Mouse (Mus musculus): ENCODE results near the gene Stub1. TPM values are rescaled to one million over a fixed set of nuclear protein-coding genes. Genes with fewer than 3 reads are reported as not detected.

The Stub1 gene
- polyA plus RNA-seq, 1 experiment from 2014 or later: 313 TPM

DNA sequence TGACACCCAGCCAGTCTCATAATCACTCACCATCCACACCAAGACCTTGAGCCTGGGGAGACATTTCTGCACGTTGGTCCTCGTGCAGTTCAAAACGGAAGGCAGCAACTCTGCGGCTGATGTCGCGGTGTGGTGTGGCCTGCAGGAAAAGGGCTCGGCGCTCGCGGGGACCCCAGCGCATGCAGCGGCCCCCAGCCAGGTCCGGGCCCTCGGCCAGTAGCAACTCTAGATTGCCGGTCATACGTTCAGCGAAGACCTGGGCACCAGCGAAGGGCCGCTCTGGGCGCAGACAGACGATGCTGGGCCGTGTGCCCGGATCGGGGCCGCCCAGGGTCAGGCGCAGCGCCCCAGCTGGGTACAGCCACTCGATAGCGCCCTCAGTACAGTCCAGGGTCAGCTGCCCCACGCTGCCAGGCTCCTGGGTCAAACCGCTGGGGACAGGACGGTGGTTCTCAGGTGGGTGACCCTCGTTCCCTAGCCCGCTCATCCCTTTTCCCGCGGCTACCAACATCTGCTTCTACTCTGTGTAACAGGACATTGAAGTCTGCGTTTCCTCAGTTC, 36.9 kb downstream of the Stub1 start:
- peak overlapping the region; percentile 84 for H3K4me3 ChIP-seq (replicated peaks)
- WGBS: under 1% methylated on average over 37 of the region's 37 CpGs
- peak overlapping the region; percentile 69; the same call in 1 of the 2 replicates for H3K27ac ChIP-seq
- peaks cover 44% of the 10 kb centered on the region for H3K4me1 ChIP-seq (replicated peaks)
- peak; percentile 11; the same call in 1 of the 2 replicates for ATAC-seq (ENCODE audit: insufficient number of reproducible peaks, insufficient read depth, low FRiP score, low TSS enrichment, low read depth)
- 0 out of 2 replicates have a peak, but pooled peaks cover 10% of the 10 kb centered on the region for H3K36me3 ChIP-seq
- H3K9me3 ChIP-seq: no peaks in the 10 kb centered on the region
- 0 out of 2 replicates have a peak, but pooled peaks cover 1% of the 10 kb centered on the region for H3K27me3 ChIP-seq
- peak overlapping the region; percentile 99 for H3K4me2 ChIP-seq
- peak overlapping the region; percentile 79 for H3K9ac ChIP-seq (replicated peaks)

DNA sequence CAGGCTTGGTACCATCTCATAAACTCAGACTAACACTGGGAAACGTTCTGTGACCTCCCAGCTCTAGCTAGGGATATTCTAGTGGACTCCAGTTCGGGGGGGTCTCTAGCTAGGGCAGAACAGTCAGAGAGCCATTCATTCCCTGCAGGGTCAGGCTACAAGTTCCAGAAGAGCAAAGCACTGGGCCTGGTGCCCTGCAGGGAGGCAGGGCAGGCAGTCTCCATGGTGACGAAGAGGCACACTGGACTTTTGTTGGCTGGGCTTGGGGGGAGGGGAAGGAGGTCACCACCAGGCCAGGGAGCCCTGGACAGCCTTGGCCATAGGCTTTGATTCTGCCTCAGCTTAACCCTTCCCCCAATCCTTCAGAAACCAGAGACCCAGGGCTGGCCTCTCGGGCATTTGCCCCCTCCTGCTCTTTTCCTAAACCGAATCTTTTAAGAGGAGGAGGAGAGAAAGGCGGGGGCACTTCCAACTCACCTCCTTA, 37.6 kb downstream of the Stub1 start, which contains the start of gene AC134908.4:
AC134908.4 (minus strand) TSS at position 51 of the 484 bp plus-strand sequence.
- ATAC-seq (ENCODE audit: insufficient number of reproducible peaks, insufficient read depth, low FRiP score, low TSS enrichment, low read depth): no peak
- no peaks in the 10 kb centered on the region for H3K9me3 ChIP-seq
- 5% methylated on average over 6 of the region's 6 CpGs for WGBS
- peak within 1 kb of the TSS; percentile 79 for H3K9ac ChIP-seq (replicated peaks)
- no peaks in the 10 kb centered on the region for H3K27me3 ChIP-seq
- 0 out of 2 replicates have a peak, but pooled peaks cover 10% of the 10 kb centered on the region for H3K36me3 ChIP-seq
- peak within 1 kb of the TSS; percentile 99 for H3K4me2 ChIP-seq
- H3K27ac ChIP-seq: peak within 1 kb of the TSS; percentile 69; the same call in 1 of the 2 replicates
- peak within 1 kb of the TSS; percentile 84 for H3K4me3 ChIP-seq (replicated peaks)
- H3K4me1 ChIP-seq (replicated peaks): peaks cover 50% of the 10 kb centered on the region

DNA sequence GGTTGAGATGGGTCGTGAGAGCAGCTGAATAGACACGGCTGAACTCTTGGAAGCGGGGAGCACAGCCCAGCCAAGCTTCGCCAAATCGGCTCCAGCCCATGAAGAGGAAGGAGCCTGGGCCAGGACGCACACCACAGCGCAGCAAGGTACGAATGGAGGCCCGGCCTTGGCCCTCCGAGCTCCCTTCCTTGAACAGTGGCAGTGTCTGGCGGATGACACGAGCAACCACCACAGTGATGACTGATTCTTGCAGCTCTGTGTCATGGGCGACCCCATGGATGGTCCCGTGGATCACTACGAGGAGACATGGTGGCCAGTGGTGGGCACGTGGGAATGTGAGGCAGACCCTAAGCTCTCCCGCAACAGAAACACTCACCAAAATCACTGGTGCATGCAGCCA, 38.2 kb downstream of the Stub1 start:
- Histone ChIP-seq H3K4me2 (peak overlapping the region; percentile 99), H3K27me3 (no peaks in the 10 kb centered on the region), H3K4me1 (replicated peaks) (peaks cover 52% of the 10 kb centered on the region), H3K9me3 (no peaks in the 10 kb centered on the region), H3K9ac (replicated peaks) (peak overlapping the region; percentile 79; the same call in 1 of the 2 replicates), H3K36me3 (0 out of 2 replicates have a peak, but pooled peaks cover 10% of the 10 kb centered on the region), H3K27ac (0 out of 2 replicates have a peak overlapping the region, but pooled peaks have one; percentile 69), H3K4me3 (replicated peaks) (peak overlapping the region; percentile 84)
- ATAC-seq (ENCODE audit: insufficient number of reproducible peaks, insufficient read depth, low FRiP score, low TSS enrichment, low read depth): no peak
- 83% methylated on average over 17 of the region's 17 CpGs for WGBS

DNA sequence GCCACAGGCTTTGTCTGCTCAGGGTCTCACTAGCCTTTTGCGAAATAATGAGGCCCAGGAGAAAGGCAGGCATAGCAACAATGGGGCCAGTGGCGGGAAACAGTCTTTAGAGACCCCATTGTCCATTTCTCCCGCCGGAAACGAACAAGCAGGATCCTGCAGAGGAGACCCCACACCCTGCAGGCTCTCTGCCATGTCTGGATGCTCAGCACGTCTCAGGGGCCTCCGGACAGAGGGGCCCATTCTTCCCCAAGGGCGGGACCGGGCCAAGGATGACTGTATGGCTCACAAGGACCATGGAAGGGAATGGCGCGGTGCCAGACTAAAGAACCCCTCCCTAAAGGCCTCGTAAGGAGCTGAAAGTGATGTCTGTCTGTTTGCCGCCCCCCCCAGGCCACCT, 39.0 kb downstream of the Stub1 start:
- Histone ChIP-seq H3K4me3 (replicated peaks) (no peak overlapping the region), H3K9ac (replicated peaks) (no peak overlapping the region), H3K4me1 (replicated peaks) (peaks cover 52% of the 10 kb centered on the region), H3K4me2 (no peak overlapping the region), H3K36me3 (peaks cover 17% of the 10 kb centered on the region), H3K27ac (no peak overlapping the region), H3K27me3 (no peaks in the 10 kb centered on the region), H3K9me3 (no peaks in the 10 kb centered on the region)
- 83% methylated on average over 13 of the region's 13 CpGs for WGBS
- ATAC-seq (ENCODE audit: insufficient number of reproducible peaks, insufficient read depth, low FRiP score, low TSS enrichment, low read depth): no peak

DNA sequence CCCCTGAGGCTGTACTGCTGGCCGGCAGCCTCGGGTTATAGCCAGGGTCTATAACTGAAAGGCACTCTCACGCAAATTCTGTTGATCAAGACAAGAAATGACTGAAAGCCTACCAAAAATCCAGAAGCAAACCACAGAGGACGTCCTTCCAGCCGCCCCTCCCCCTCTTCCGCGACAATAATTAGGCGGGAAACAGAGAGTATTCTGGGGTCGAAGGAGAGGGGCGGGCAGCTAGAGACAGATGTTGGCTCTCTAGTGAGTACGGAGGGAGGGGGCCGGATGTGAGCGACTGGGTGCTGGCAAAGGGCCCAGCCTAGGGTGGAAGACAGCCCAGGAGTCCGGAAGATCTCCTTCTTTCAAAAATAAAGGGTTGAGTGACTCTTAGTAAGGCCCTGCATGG, 40.6 kb downstream of the Stub1 start, which contains the start of gene Fam173a:
Fam173a (minus strand) TSS at position 287 of the 400 bp plus-strand sequence.
- Histone ChIP-seq H3K9me3 (no peaks in the 10 kb centered on the region), H3K36me3 (peaks cover 30% of the 10 kb centered on the region), H3K27ac (peak within 1 kb of the TSS; percentile 89), H3K9ac (replicated peaks) (peak within 1 kb of the TSS; percentile 81), H3K4me2 (peak within 1 kb of the TSS; percentile 87), H3K4me1 (replicated peaks) (peaks cover 52% of the 10 kb centered on the region), H3K27me3 (no peaks in the 10 kb centered on the region), H3K4me3 (replicated peaks) (peak within 1 kb of the TSS; percentile 80)
- ATAC-seq (ENCODE audit: insufficient number of reproducible peaks, insufficient read depth, low FRiP score, low TSS enrichment, low read depth): no peak
- WGBS: under 1% methylated on average over 14 of the region's 14 CpGs

DNA sequence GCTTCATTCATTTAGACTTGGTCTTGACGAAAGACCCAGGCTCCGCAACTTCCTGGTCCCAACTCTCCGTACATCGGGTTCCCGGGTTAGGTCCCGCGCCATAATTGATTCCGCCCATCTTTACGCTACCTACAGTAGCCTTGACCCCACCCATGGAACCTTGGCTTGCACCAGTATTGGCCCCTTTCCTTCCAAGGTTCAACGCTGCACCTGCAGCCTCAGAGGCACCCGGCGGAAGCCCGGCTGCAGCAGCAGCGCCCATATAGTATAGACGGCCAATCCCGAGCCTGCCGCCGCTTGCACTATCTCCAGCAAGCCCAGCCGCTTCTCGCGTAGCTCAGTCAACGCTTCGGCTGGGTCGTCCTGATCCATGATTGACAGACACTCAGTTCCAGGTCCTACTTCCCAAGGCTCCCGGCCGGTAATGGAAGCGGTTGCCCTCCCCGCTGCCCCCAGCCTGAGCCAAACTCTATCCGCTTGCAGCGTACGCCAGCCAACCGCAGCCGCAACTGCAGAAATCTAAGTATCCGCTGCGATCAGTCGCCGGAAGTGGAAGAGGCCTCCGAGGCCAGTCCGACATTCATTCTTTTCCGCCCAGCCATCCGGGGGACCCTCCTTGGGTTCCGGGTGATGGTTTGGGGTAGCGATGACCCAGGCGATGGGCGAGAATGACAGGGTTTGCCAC, 41.2 kb downstream of the Stub1 start:
- H3K36me3 ChIP-seq: peaks cover 36% of the 10 kb centered on the region
- peaks cover 47% of the 10 kb centered on the region for H3K4me1 ChIP-seq (replicated peaks)
- H3K4me2 ChIP-seq: peak overlapping the region; percentile 87
- H3K4me3 ChIP-seq (replicated peaks): peak overlapping the region; percentile 80
- peak; percentile 13; the same call in 1 of the 2 replicates for ATAC-seq (ENCODE audit: insufficient number of reproducible peaks, insufficient read depth, low FRiP score, low TSS enrichment, low read depth)
- no peaks in the 10 kb centered on the region for H3K9me3 ChIP-seq
- H3K27me3 ChIP-seq: no peaks in the 10 kb centered on the region
- peak overlapping the region; percentile 89 for H3K27ac ChIP-seq
- peak overlapping the region; percentile 81 for H3K9ac ChIP-seq (replicated peaks)
- WGBS: under 1% methylated on average over 45 of the region's 45 CpGs

DNA sequence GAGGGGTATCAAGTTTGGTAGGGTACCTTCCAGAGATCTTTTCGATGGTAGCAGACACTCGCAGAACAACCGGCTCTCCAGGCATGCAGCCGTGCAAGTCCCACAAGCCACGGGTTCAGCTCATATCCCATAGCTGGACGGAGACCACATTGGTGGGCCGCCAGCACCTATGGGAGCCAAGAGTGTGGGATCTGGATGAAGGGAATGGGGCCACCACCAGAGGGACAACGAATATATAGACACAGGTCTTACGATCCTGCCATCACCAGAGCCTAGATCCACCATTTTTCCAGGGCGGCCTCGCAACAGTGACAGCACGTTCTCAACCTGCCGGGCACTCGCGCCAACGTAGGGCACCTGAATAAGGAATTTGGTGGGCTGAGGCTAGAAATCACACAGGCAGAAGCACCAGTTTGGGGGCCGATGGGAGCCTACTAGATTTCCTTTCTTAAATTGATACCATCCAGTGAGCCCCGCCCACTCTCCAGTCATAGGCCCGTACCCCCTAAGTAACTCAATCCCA, 41.8 kb downstream of the Stub1 start:
- Histone ChIP-seq H3K9ac (replicated peaks) (peak overlapping the region; percentile 81), H3K27me3 (no peaks in the 10 kb centered on the region), H3K36me3 (peaks cover 41% of the 10 kb centered on the region), H3K4me2 (peak overlapping the region; percentile 87), H3K4me3 (replicated peaks) (peak overlapping the region; percentile 80), H3K4me1 (replicated peaks) (peaks cover 46% of the 10 kb centered on the region), H3K9me3 (no peaks in the 10 kb centered on the region), H3K27ac (peak overlapping the region; percentile 89)
- no peak for ATAC-seq (ENCODE audit: insufficient number of reproducible peaks, insufficient read depth, low FRiP score, low TSS enrichment, low read depth)
- WGBS: 31% methylated on average over 19 of the region's 19 CpGs

DNA sequence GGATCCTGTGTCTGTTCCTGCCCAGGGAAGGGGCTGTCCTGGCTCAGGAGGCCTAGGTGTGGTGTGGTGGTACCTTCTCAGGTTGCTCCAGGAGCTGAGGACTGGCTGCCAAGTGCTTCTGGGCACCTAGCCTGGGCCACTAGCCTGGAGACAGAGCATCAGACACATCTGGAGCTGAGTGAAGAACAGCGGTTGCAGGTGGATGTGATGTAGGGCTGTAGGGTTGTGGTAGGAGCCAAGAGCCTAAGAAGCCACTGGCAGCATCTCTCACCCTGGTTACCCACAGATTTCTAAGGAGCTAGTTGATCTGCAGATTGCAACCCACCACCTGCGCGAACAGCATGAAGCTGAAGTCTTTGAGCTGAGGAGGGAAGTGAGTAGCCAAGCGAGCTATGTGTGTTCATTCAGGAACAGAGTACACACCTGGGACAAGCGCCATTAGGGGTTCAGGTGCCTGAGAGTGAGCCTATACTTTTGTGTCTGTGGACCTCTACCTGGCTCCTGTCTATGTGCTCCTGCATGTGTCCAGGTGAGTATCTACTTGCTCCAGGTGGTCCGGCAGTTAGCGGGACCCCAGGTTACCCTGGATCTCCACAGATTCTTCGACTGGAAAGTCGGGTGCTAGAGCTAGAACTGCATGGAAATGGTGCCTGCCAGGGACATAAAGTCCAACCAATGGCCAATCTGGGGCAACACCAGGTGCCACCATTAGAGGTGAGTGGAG, 46.3 kb downstream of the Stub1 start:
- WGBS: 87% methylated on average over 9 of the region's 9 CpGs

DNA sequence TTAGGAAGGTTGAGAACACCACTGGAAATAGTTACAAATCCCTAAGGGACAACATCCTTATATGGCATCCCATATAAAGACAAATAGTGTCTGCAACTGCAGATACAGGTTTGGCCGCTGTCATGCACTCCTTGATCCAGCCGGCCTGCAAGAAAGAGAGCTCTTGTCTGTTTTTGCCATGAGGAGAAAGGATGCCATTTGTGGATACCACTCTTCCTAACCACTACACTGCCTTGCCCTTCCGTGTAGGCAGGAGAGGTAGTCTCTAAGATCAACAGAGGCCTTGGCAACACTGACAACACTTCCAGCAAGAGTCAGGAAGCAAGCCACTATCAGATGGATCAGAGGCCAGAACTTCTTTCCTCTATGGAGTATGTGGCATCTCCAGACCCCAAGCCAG, 46.9 kb downstream of the Stub1 start, which contains the start of gene Ccdc78:
Ccdc78 (plus strand) TSS at position 301 of the 400 bp plus-strand sequence.
- H3K9ac ChIP-seq (replicated peaks): peak within 1 kb of the TSS; percentile 78
- no peaks in the 10 kb centered on the region for H3K27me3 ChIP-seq
- 85% methylated on average over 3 of the region's 3 CpGs for WGBS
- H3K4me3 ChIP-seq (replicated peaks): peak within 1 kb of the TSS; percentile 64
- H3K4me2 ChIP-seq: peak within 1 kb of the TSS; percentile 82
- peaks cover 32% of the 10 kb centered on the region for H3K4me1 ChIP-seq (replicated peaks)
- peaks cover 63% of the 10 kb centered on the region for H3K36me3 ChIP-seq
- H3K27ac ChIP-seq: peak within 1 kb of the TSS; percentile 95
- ATAC-seq (ENCODE audit: insufficient number of reproducible peaks, insufficient read depth, low FRiP score, low TSS enrichment, low read depth): no peak
- H3K9me3 ChIP-seq: no peaks in the 10 kb centered on the region

More for the DNA sequence above, 46.3 kb downstream of the Stub1 start:
- peaks cover 36% of the 10 kb centered on the region for H3K4me1 ChIP-seq (replicated peaks)
- H3K9me3 ChIP-seq: no peaks in the 10 kb centered on the region
- H3K4me2 ChIP-seq: no peak overlapping the region
- no peak overlapping the region for H3K9ac ChIP-seq (replicated peaks)
- H3K27me3 ChIP-seq: no peaks in the 10 kb centered on the region
- H3K36me3 ChIP-seq: peaks cover 56% of the 10 kb centered on the region
- ATAC-seq (ENCODE audit: insufficient number of reproducible peaks, insufficient read depth, low FRiP score, low TSS enrichment, low read depth): no peak
- H3K27ac ChIP-seq: no peak overlapping the region
- H3K4me3 ChIP-seq (replicated peaks): no peak overlapping the region

DNA sequence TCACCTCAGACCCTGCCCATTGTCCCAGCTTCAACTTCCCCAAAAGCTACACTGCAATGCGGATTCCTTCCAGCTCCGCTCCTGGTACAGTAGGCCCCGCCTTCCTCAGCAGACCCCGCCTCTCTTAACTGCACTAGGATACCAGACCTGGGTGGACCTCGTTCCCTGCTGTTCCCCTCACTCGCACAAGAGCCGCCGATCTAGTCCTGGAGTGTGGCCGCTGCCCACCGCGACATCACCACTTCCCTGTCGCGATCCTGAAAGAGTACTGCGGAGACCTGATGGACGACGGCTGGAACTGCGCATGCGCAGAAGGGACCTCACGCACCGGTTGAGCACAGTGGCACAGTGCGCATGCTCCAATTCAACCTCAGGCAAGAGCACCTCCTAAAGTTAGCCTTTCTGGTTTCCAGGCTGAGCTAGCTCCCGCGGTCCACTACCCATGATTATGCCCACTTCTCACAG, 47.9 kb downstream of the Stub1 start, which contains the start of gene Haghl:
Haghl (minus strand) TSS at position 393 of the 465 bp plus-strand sequence.
- Histone ChIP-seq H3K27me3 (no peaks in the 10 kb centered on the region), H3K27ac (peak within 1 kb of the TSS; percentile 95), H3K9me3 (no peaks in the 10 kb centered on the region), H3K9ac (replicated peaks) (peak within 1 kb of the TSS; percentile 78), H3K36me3 (peaks cover 72% of the 10 kb centered on the region), H3K4me2 (peak within 1 kb of the TSS; percentile 82), H3K4me1 (replicated peaks) (peaks cover 24% of the 10 kb centered on the region), H3K4me3 (replicated peaks) (peak within 1 kb of the TSS; percentile 64)
- under 1% methylated on average over 23 of the region's 23 CpGs for WGBS
- ATAC-seq (ENCODE audit: insufficient number of reproducible peaks, insufficient read depth, low FRiP score, low TSS enrichment, low read depth): peak; percentile 82
